Comparison of ENCODE assay signal across 8 mouse cellular contexts in the genomic region with DNA sequence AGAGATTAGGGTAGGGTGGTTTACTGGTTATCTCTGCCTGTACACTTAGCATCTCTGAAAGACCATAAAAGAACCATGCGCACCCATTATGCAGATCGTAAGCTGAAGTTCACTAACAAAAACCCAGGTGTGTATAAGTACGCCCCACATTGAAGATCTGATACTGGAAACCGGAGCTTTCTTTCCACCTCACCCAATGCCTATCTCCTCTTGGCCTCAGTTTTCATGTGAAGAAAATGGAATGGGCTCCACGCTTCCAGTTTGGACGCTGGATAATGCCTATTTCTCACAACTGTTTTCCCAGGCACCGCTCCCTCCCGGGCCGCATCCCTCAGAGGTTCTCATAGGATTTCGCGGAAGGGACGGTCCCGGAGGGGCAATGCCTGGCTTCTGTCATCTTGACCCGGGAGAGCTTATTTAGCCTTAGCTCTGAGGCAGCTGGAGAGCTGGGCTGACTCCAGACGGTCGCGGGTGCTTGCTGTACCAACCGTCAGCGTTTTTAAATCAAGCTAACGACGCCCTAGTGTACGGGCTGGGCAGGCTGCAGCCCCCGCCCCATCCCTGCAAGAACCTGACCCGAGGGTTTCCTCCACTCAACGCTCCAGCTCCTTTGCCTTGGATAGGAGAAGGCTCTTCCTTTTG. TPM values are rescaled to one million over a fixed set of nuclear protein-coding genes. Genes with fewer than 3 reads are reported as not detected.
DNase-seq lines count a peak whose midpoint lies in the region; ATAC-seq lines count a peak whose summit lies in the region.

No protein-coding gene starts in this region.

- WGBS in heart, embryonic 11.5 days (ENCODE audit: insufficient replicate concordance) = under 1% methylated on average over 25 of the region's 25 CpGs
- WGBS in neural tube, embryonic 12.5 days = 2% methylated on average over 25 of the region's 25 CpGs

- H3K4me3 ChIP-seq in heart, embryonic 11.5 days (ENCODE audit: low read depth, low read length) = peak overlapping the region; percentile 74
- H3K4me3 ChIP-seq in neural tube, embryonic 12.5 days = peak overlapping the region; percentile 66

- no peaks in the 10 kb centered on the region for H3K9me3 ChIP-seq in heart, embryonic 11.5 days (replicated peaks; ENCODE audit: control insufficient read depth, low read length)
- H3K9me3 ChIP-seq in neural tube, embryonic 12.5 days = no peaks in the 10 kb centered on the region

- no peaks in the 10 kb centered on the region for H3K27me3 ChIP-seq in heart, embryonic 11.5 days (ENCODE audit: control insufficient read depth, insufficient read depth, low read length)
- H3K27me3 ChIP-seq in neural tube, embryonic 12.5 days (replicated peaks) = no peaks in the 10 kb centered on the region

- H3K36me3 ChIP-seq in heart, embryonic 11.5 days (ENCODE audit: control insufficient read depth, insufficient read depth, low read length) = 0 out of 2 replicates have a peak, but pooled peaks cover 2% of the 10 kb centered on the region
- peaks cover 9% of the 10 kb centered on the region; the same call in 1 of the 2 replicates for H3K36me3 ChIP-seq in neural tube, embryonic 12.5 days

- peak overlapping the region; percentile 94 for H3K27ac ChIP-seq in heart, embryonic 11.5 days (ENCODE audit: low read depth, low read length)
- peak overlapping the region; percentile 85; the same call in 1 of the 2 replicates for H3K27ac ChIP-seq in neural tube, embryonic 12.5 days

- peaks cover 22% of the 10 kb centered on the region for H3K4me1 ChIP-seq in heart, embryonic 11.5 days (ENCODE audit: control insufficient read depth, insufficient read depth, low read length)
- H3K4me1 ChIP-seq in neural tube, embryonic 12.5 days = peaks cover 11% of the 10 kb centered on the region; the same call in 1 of the 2 replicates

- peak; percentile 33 for DNase-seq in right cerebral cortex, postnatal 4 days
- DNase-seq in right cerebral cortex, postnatal 36 days (ENCODE audit: low spot score in 2 of 2) = no peak
- peak; percentile 49 for DNase-seq in embryo, embryonic 10 days (ENCODE audit: low spot score)
- peak; percentile 61 to 67 for DNase-seq in kidney, postnatal 4 days
- DNase-seq in layer of hippocampus, adult 9-11 months = no peak
- DNase-seq in spleen, adult 12 weeks (ENCODE audit: low spot score) = no peak

- no peak; the same call in 1 of the 2 replicates for ATAC-seq in heart, embryonic 11.5 days (replicated peaks; ENCODE audit: insufficient number of reproducible peaks, low FRiP score, low TSS enrichment)
- peak; percentile 1; the same call in 1 of the 2 replicates for ATAC-seq in neural tube, embryonic 12.5 days (ENCODE audit: low FRiP score, low read depth)

- H3K4me2 ChIP-seq in heart, embryonic 11.5 days = peak overlapping the region; percentile 74
- H3K4me2 ChIP-seq in neural tube, embryonic 12.5 days (replicated peaks) = peak overlapping the region; percentile 67

- peak overlapping the region; percentile 91 for H3K9ac ChIP-seq in heart, embryonic 11.5 days (ENCODE audit: low read depth, low read length)
- peak overlapping the region; percentile 81 for H3K9ac ChIP-seq in neural tube, embryonic 12.5 days

RNA-seq across cellular contexts. Expression of gene Adam19, which starts 1.1 kb away (rescaled TPM):
- polyA plus RNA-seq in heart, embryonic 11.5 days (2014; fragmentation: Nextera tagmentation; extraction: Ambion mirVana) = 24.4 and 31.7 TPM in 2 replicates
- polyA plus RNA-seq in neural tube, embryonic 12.5 days (2016; fragmentation: Nextera tagmentation; extraction: Ambion mirVana) = 21.1 and 25.2 TPM in 2 replicates

RNA-seq across cellular contexts. Expression of gene Gm12166, which starts 4.8 kb away (rescaled TPM):
- polyA plus RNA-seq in heart, embryonic 11.5 days (2014; fragmentation: Nextera tagmentation; extraction: Ambion mirVana) = 2.4 and 9.0 TPM in 2 replicates
- 3.9 and 4.8 TPM in 2 replicates for polyA plus RNA-seq in neural tube, embryonic 12.5 days (2016; fragmentation: Nextera tagmentation; extraction: Ambion mirVana)

Comparison
In these comparisons a context has a peak if more than half of its experiments do, and no peak if none do; other contexts are left out.
1. DNase-seq: peak in right cerebral cortex, postnatal 4 days (single experiment), embryo, embryonic 10 days (single experiment) and kidney, postnatal 4 days (2 of 2); none in right cerebral cortex, postnatal 36 days (0 of 2), layer of hippocampus, adult 9-11 months (single experiment) and spleen, adult 12 weeks (single experiment).